Mouse (Mus musculus) MEL (cell line): ENCODE measurements around the gene Sfxn1.

ENCODE experiments used
- CTCF ChIP-seq, 3 experiments: IDR thresholded peaks in 2 of 3; conservative IDR thresholded peaks in 1 of 3; 2 replicates each; pipeline ENCODE4 v1.5.1; 2011 to 2012; ENCODE audit warnings: low read length in 3 of 3, low read depth in 2 of 3, mild to moderate bottlenecking in 2 of 3, improper control_type of control experiment in 1 of 3, inconsistent platforms in 1 of 3, mixed read lengths in 1 of 3, moderate library complexity in 1 of 3; ENCODE audit not compliant: control insufficient read depth in 1 of 3, insufficient read depth in 1 of 3, poor library complexity in 1 of 3, severe bottlenecking in 1 of 3
- POLR2AphosphoS2 ChIP-seq: IDR thresholded peaks from 2 replicates; pipeline ENCODE4 v1.6.1; 2011; ENCODE audit warnings: low read length, improper control_type of control experiment
- ZKSCAN1 ChIP-seq: IDR thresholded peaks from 2 replicates; pipeline ENCODE4 v1.6.1; 2012; ENCODE audit warnings: low read depth, mild to moderate bottlenecking, inconsistent platforms, low read length, improper control_type of control experiment, moderate library complexity

GRCm38 (mm10) chr13:54115779-54116178 lies 44.1 kb downstream of the Sfxn1 start:
- TF ChIP-seq POLR2AphosphoS2: no peak
- TF ChIP-seq ZKSCAN1: no peak
- no peak for TF ChIP-seq CTCF (IDR thresholded peaks at IDR 0.05 in 2 of 3, conservative IDR thresholded peaks at IDR 0.05 in 1 of 3; ENCODE audit: control insufficient read depth in 1 of 3, insufficient read depth in 1 of 3, low read depth in 2 of 3, low read length in 3 of 3, poor library complexity in 1 of 3, severe bottlenecking in 1 of 3)
